Mouse (Mus musculus): Measurements from ENCODE around the gene Olfr1130.
"Not testable (repeated sequence)": the region's sequence is repeated elsewhere in the genome, so short reads cannot be mapped to it uniquely, and the experiment has no call there.

Gene Olfr1130

GRCm38 (mm10) chr2:87605912-87606311 lies at the start of gene Olfr1130:
Gene Olfr1130 (plus strand): TSS chr2:87606212.
- not testable (repeated sequence) for DNase-seq

- not testable (repeated sequence) for DNase-seq
Observed at GRCm38 (mm10) chr2:87573602-87574001, 32.4 kb upstream of the Olfr1130 start, which contains the start of gene Olfr1129. Gene Olfr1129 (plus strand): TSS chr2:87573902.

DNA sequence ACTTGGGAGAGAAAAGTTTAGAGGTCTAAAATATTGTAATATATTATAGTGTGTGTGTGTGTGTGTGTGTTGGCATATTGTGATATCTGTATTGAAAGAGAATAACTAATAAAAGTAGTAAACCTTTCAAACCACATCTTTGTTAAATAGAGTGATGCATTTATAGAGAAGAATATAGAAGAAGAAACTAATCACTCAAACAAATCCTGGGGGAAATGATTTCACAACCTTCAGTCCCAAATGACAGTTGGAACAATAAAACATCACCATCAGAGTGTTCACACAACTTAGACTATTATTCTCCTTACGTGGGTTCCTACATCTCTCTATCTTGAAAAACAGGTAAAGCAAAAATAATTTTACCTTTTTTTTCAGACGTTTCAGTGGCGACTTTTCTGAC lies 20.8 kb downstream of the Olfr1130 start, which contains the start of gene Olfr1131:
Gene Olfr1131, plus strand, starts transcription at position 301 of the 400 bp plus-strand sequence.
- DNase-seq, result no peak

- DNase-seq, result no peak
Observed at GRCm38 (mm10) chr2:87637435-87637834, 31.4 kb downstream of the Olfr1130 start, which contains the start of gene Olfr1132. Gene Olfr1132 (minus strand): TSS chr2:87637535.

- no peak for DNase-seq
Observed at GRCm38 (mm10) chr2:87642441-87642840, 36.4 kb downstream of the Olfr1130 start.

GRCm38 (mm10) chr2:87647274-87647673 lies 41.3 kb downstream of the Olfr1130 start, which contains the start of gene Olfr1133:
Gene Olfr1133 (minus strand): TSS chr2:87647374.
- no peak for DNase-seq

DNA sequence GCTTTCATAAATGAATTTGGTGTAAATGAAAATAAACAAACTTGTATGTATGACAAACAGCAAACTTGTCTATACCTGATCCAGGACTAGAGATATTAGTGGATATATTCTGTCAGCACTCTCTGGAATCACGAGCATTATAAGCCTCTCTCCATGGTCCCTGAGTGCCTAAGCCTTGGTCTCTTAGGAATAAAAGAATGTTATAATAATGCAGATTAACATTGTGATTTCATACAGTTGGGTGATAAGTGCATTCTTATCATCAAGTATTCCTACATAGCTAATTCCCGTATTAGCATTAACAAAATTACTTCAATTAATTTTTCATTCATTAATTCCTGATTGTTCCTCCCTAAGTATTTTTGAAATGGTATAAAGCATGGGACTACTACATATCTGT lies 52.3 kb downstream of the Olfr1130 start, which contains the start of gene Olfr1134:
Gene Olfr1134, minus strand, starts transcription at position 101 of the 400 bp plus-strand sequence.
- no peak for DNase-seq

Measured in cerebellum, postnatal 36 days (tissue).